Mouse (Mus musculus): Measurements from ENCODE around the gene Alg9. TPM values are rescaled to one million over a fixed set of nuclear protein-coding genes. Genes with fewer than 3 reads are reported as not detected.
A peak's percentile ranks its signal among the peaks of the same experiment; 100 is the strongest.

The Alg9 gene
- total RNA-seq, 1 experiment from 2014 or later = 18.2 TPM

- no peak; a peak in 1 of 4 replicates for ATAC-seq (replicated peaks in 1 of 2; ENCODE audit: insufficient read depth in 1 of 2, low FRiP score in 2 of 2, low TSS enrichment in 1 of 2, low read depth in 1 of 2, poor library complexity in 2 of 2, severe bottlenecking in 2 of 2)
Measured at GRCm38 (mm10) chr9:50857082-50857641, 82.3 kb downstream of the Alg9 start.

- no peak for ATAC-seq (replicated peaks in 1 of 2; ENCODE audit: insufficient read depth in 1 of 2, low FRiP score in 2 of 2, low TSS enrichment in 1 of 2, low read depth in 1 of 2, poor library complexity in 2 of 2, severe bottlenecking in 2 of 2)
Measured at GRCm38 (mm10) chr9:50858681-50859080, 83.9 kb downstream of the Alg9 start.

- no peak for ATAC-seq (replicated peaks in 1 of 2; ENCODE audit: insufficient read depth in 1 of 2, low FRiP score in 2 of 2, low TSS enrichment in 1 of 2, low read depth in 1 of 2, poor library complexity in 2 of 2, severe bottlenecking in 2 of 2)
Measured at GRCm38 (mm10) chr9:50861119-50861839, 86.5 kb downstream of the Alg9 start.

- ATAC-seq (replicated peaks in 1 of 2; ENCODE audit: insufficient read depth in 1 of 2, low FRiP score in 2 of 2, low TSS enrichment in 1 of 2, low read depth in 1 of 2, poor library complexity in 2 of 2, severe bottlenecking in 2 of 2) = no peak
Measured at GRCm38 (mm10) chr9:50863824-50864223, 89.0 kb downstream of the Alg9 start.

GRCm38 (mm10) chr9:50864877-50865276 lies 90.1 kb downstream of the Alg9 start:
- no peak for ATAC-seq (replicated peaks in 1 of 2; ENCODE audit: insufficient read depth in 1 of 2, low FRiP score in 2 of 2, low TSS enrichment in 1 of 2, low read depth in 1 of 2, poor library complexity in 2 of 2, severe bottlenecking in 2 of 2)

DNA sequence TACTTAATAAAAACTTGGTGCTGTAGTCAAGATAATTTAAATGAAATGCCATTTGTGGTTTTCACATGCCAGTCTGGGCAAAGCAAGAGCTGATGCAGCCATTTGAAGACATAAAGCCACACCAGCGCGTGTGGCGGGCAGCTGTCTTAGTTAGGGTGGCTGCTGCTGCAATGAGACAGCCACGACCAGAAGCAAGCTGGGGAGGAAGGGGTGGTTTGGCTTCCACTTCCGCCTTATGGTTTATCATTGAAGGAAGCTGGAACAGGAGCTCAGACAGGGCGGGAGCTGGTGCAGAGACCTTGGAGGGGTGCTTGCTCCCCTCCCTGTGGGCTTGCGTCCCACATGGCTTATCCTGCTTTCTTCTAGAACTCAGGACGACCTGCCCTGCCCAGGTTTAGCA lies 91.0 kb downstream of the Alg9 start:
- peak; percentile 69 to 92 for ATAC-seq (replicated peaks in 1 of 2; ENCODE audit: insufficient read depth in 1 of 2, low FRiP score in 2 of 2, low TSS enrichment in 1 of 2, low read depth in 1 of 2, poor library complexity in 2 of 2, severe bottlenecking in 2 of 2)

DNA sequence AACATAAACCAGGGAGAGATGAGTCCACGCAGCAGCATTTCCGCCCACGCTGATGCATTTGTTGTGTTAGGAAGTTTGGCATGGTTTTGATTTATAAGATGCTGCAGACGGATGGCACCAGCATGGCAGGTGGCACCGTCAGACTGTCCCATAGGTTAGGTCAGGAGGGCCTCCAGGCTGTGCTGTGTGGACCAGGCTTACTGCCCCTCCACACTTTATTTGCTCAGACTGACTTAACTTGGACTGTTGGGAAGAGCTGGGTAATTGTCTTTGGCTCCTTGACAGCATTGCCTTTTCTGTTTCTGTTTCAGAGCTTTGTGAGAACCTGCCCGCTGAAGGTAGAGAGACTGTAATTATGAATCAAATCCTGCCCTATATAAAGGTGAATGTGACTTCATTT lies 92.2 kb downstream of the Alg9 start:
- no peak for ATAC-seq (replicated peaks in 1 of 2; ENCODE audit: insufficient read depth in 1 of 2, low FRiP score in 2 of 2, low TSS enrichment in 1 of 2, low read depth in 1 of 2, poor library complexity in 2 of 2, severe bottlenecking in 2 of 2)

- no peak for ATAC-seq (replicated peaks in 1 of 2; ENCODE audit: insufficient read depth in 1 of 2, low FRiP score in 2 of 2, low TSS enrichment in 1 of 2, low read depth in 1 of 2, poor library complexity in 2 of 2, severe bottlenecking in 2 of 2)
Measured at GRCm38 (mm10) chr9:50868182-50868581, 93.4 kb downstream of the Alg9 start.

DNA sequence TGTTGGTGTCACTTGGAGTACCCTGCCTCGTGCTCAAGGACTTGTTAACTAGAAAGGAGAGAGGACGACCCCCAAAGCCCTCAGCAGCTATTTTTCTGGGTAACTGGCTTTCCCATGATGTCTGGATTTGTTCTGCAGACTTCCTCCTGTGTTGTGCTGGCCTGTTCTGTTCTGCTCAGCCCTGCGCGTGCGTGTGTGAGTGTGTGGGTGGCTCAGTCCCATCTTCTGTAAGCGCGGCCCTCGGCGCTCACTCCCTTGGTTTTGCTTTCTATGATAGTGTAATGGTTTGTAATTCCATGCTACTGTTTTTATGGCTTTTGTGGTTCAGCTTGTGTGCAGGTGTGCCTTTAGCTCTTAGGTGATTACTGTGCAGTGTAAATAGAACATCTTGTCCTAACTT lies 98.4 kb downstream of the Alg9 start:
- no peak for ATAC-seq (replicated peaks in 1 of 2; ENCODE audit: insufficient read depth in 1 of 2, low FRiP score in 2 of 2, low TSS enrichment in 1 of 2, low read depth in 1 of 2, poor library complexity in 2 of 2, severe bottlenecking in 2 of 2)

- no peak for ATAC-seq (replicated peaks in 1 of 2; ENCODE audit: insufficient read depth in 1 of 2, low FRiP score in 2 of 2, low TSS enrichment in 1 of 2, low read depth in 1 of 2, poor library complexity in 2 of 2, severe bottlenecking in 2 of 2)
Measured at GRCm38 (mm10) chr9:50874031-50874430, 99.2 kb downstream of the Alg9 start.

- no peak for ATAC-seq (replicated peaks in 1 of 2; ENCODE audit: insufficient read depth in 1 of 2, low FRiP score in 2 of 2, low TSS enrichment in 1 of 2, low read depth in 1 of 2, poor library complexity in 2 of 2, severe bottlenecking in 2 of 2)
Measured at GRCm38 (mm10) chr9:50875470-50875869, 100.7 kb downstream of the Alg9 start.

DNA sequence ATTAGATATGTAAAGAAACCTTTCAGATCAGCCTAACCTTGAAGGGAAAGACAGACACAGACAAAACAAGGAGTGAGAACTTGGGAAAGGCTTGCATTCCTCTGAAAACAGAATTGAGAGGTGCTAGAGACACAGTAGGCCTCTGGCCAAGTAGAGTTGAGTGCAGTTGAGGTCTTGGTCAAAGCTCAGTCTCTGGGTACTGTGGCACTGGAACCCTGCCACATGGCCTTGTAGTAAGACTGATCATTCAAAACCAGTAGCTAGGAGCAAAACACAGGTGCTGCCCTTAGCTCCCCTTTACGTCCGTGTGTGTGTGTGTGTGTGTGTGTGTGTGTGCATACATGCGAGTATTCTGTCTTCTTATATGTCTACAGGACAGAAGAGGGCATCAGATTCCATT lies 101.5 kb downstream of the Alg9 start:
- no peak for ATAC-seq (replicated peaks in 1 of 2; ENCODE audit: insufficient read depth in 1 of 2, low FRiP score in 2 of 2, low TSS enrichment in 1 of 2, low read depth in 1 of 2, poor library complexity in 2 of 2, severe bottlenecking in 2 of 2)

- ATAC-seq (replicated peaks in 1 of 2; ENCODE audit: insufficient read depth in 1 of 2, low FRiP score in 2 of 2, low TSS enrichment in 1 of 2, low read depth in 1 of 2, poor library complexity in 2 of 2, severe bottlenecking in 2 of 2) = no peak
Measured at GRCm38 (mm10) chr9:50877431-50877830, 102.6 kb downstream of the Alg9 start.

DNA sequence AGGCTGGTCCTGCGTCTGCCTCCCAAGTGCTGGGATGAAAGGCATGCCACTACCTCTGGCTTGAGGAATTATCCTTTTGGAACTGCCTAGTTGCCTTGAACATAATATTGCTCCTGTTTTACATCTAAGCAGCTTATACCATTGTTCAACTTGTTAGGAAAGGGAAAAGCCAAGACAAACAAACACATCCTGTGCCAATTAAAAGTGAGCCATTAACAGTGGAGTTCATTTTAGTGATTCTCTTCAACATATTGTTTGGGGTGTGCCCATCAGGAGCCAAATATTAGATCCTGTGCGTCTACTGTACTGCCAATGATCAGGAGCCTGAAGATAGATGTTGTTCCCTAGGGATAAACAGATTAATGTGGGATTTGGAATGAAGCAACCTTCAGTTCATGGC lies 107.4 kb downstream of the Alg9 start:
- no peak for ATAC-seq (replicated peaks in 1 of 2; ENCODE audit: insufficient read depth in 1 of 2, low FRiP score in 2 of 2, low TSS enrichment in 1 of 2, low read depth in 1 of 2, poor library complexity in 2 of 2, severe bottlenecking in 2 of 2)

- ATAC-seq (replicated peaks in 1 of 2; ENCODE audit: insufficient read depth in 1 of 2, low FRiP score in 2 of 2, low TSS enrichment in 1 of 2, low read depth in 1 of 2, poor library complexity in 2 of 2, severe bottlenecking in 2 of 2) = no peak
Measured at GRCm38 (mm10) chr9:50884093-50884492, 109.3 kb downstream of the Alg9 start.

- no peak for ATAC-seq (replicated peaks in 1 of 2; ENCODE audit: insufficient read depth in 1 of 2, low FRiP score in 2 of 2, low TSS enrichment in 1 of 2, low read depth in 1 of 2, poor library complexity in 2 of 2, severe bottlenecking in 2 of 2)
Measured at GRCm38 (mm10) chr9:50884741-50885599, 110.2 kb downstream of the Alg9 start.

- no peak for ATAC-seq (replicated peaks in 1 of 2; ENCODE audit: insufficient read depth in 1 of 2, low FRiP score in 2 of 2, low TSS enrichment in 1 of 2, low read depth in 1 of 2, poor library complexity in 2 of 2, severe bottlenecking in 2 of 2)
Measured at GRCm38 (mm10) chr9:50885600-50885987, 110.8 kb downstream of the Alg9 start.

DNA sequence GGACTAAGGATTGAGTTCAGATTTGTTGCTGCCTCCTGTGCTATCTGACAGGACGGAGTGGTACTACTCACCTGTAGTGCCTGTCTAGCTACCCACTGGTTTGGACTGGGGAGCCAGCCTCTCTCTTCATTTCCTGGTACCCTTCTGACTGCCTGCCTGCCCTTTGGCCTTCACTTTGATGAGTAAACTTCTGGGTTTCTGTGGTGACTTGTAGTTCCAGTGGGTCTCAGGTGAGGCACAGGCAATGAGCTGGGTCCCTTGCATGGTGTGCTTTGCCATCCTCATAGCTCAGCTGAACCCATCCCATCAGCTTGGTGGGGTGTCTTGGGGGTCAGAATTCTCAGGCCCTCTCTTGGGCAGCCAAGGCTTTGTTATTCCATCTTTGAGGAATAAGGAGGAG lies 112.1 kb downstream of the Alg9 start:
- no peak for ATAC-seq (replicated peaks in 1 of 2; ENCODE audit: insufficient read depth in 1 of 2, low FRiP score in 2 of 2, low TSS enrichment in 1 of 2, low read depth in 1 of 2, poor library complexity in 2 of 2, severe bottlenecking in 2 of 2)
